Mouse (Mus musculus) adrenal gland, adult (tissue): ENCODE results near the gene Svs3a.
A peak's percentile ranks its signal among the peaks of the same experiment; 100 is the strongest.
"Not testable (repeated sequence)": the region's sequence is repeated elsewhere in the genome, so short reads cannot be mapped to it uniquely, and the experiment has no call there.

Experiments
- DNase-seq, 2 experiments: peaks; one replicate each; pipeline ENCODE4 v3.0.0; 2022 to 2023; ENCODE audit warnings: low spot score in 1 of 2; ENCODE audit not compliant: inconsistent age in 2 of 2

The Svs3a gene

GRCm38 (mm10) chr2:164288968-164289367, at the start of gene Svs3a:
Gene Svs3a, plus strand, starts transcription at chr2:164289268.
- not testable (repeated sequence) for DNase-seq

GRCm38 (mm10) chr2:164256540-164256939, 32.5 kb upstream of the Svs3a start, which contains the start of gene Svs3b:
Gene Svs3b, minus strand, starts transcription at chr2:164256640.
- DNase-seq: not testable (repeated sequence)

- DNase-seq: no peak
Observed at GRCm38 (mm10) chr2:164278359-164278758, 10.7 kb upstream of the Svs3a start, which contains the start of gene Svs4. Gene Svs4, minus strand, starts transcription at chr2:164278459.

- no peak for DNase-seq
Observed at GRCm38 (mm10) chr2:164312599-164312998, 23.5 kb downstream of the Svs3a start.

GRCm38 (mm10) chr2:164315460-164315859, 26.4 kb downstream of the Svs3a start:
- DNase-seq: not testable (repeated sequence)

- not testable (repeated sequence) for DNase-seq
Observed at GRCm38 (mm10) chr2:164316451-164316850, 27.4 kb downstream of the Svs3a start, which contains the start of gene Svs6. Gene Svs6, plus strand, starts transcription at chr2:164316751.

- no peak for DNase-seq
Observed at GRCm38 (mm10) chr2:164320983-164321382, 31.9 kb downstream of the Svs3a start.

GRCm38 (mm10) chr2:164332440-164332839, 43.4 kb downstream of the Svs3a start, which contains the start of gene Svs5:
Gene Svs5, plus strand, starts transcription at chr2:164332740.
- peak in 1 of 2 experiments; percentile 42 for DNase-seq
